Mouse (Mus musculus) cerebellum, adult 2 months (tissue): ENCODE data around the gene Colgalt2.

Experiments
- CTCF ChIP-seq: fragments of 200-500 bp; IDR thresholded peaks from 2 replicates; pipeline ENCODE4 v1.5.1; 2011; ENCODE audit warnings: low read depth, mild to moderate bottlenecking, control low read depth, low read length, moderate library complexity, borderline replicate concordance; ENCODE audit not compliant: insufficient read depth
- POLR2A ChIP-seq: fragments of 200-500 bp; IDR thresholded peaks from 2 replicates; pipeline ENCODE4 v1.6.1; 2011; ENCODE audit warnings: low read length, control low read depth, borderline replicate concordance; ENCODE audit not compliant: insufficient read depth

DNA sequence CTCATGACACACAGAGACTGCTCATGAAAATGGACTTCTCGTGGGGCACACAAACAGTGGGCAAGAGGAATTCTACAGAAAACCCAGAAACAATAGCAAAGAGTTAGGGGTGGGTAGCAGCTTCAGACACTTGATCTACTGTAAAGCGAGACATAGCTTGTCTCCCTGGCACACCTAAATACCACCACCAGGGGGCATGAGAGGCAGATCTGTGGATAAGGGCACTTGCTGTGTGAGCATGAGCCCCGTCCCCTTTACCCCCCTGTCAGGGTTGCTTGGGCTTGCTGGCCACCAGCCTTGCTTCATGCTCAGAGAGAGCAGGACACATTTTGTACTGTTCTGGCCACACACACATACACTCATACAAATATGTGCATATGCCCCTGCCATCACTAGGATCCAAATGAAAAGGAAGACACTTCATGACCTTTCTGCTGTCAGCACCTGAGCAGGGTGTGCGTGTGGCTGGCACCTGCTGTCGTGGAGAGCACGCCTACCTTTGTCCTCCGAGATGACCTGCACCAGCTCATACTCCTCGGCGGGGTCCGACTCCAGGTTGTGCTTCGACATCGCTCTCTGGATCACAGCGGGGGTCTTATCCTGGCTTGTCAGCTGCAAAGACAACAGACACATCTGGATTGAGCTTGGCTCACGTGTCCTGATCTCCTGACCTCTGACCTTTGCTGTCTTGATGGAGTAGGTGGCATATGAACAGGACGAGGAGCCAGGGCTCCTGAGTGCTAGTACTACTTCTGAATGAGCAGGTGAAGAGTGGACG is 121.4 kb downstream of the Colgalt2 start:
- TF ChIP-seq CTCF: peak; percentile 63
- no peak for TF ChIP-seq POLR2A
